27 mouse cellular contexts compared by ENCODE assay signal in the genomic region with DNA sequence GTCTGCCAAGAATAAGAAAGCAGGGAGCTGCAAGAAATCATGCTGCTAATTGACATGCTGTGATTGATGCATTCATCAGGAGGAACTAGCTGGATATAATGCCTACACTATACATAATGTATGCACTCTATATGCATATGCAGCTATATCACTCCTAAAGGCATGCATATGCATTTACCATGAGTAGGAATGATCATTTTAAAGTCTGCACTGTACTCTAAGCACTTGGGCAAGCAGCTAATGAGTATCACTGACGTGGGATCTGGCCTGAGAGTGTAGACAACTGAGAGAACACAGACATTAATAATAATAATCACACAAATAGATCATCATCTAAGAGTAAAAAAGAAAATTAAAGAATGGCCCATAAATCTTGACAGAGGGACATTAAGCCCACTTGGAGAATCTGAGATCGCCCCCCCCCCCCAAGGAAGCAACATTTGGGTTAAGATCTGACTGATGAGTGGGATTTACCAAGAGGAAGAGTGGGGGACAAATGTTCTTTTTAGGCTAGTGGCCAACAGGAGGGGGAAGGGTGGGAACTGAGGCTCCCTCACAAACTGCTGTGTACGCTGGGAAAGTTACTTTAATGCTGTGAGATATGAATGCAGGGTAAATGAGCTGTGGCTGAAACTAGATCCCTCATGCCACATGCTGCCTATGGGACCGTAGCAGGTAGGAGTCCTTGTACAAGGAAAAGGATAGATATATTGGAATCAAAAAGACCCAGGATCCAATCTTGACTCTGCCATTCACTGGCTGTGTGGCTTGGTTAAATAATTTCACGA.
A peak's percentile ranks its signal among the peaks of the same experiment; 100 is the strongest.
DNase-seq lines count a peak whose midpoint lies in the region; ATAC-seq and TF ChIP-seq lines count a peak whose summit lies in the region.
"Had no signal": no experiment of that assay in that cellular context is flagged by ENCODE, and none has a peak within 500 bp of the region (broad histone marks: within the 10 kb centered on the region; RNA-seq: fewer than 3 reads in every experiment).

No protein-coding gene starts in this region.

- no peaks in the 10 kb centered on the region for H3K27me3 ChIP-seq in forebrain, embryonic 14.5 days (replicated peaks; ENCODE audit: control insufficient read depth, insufficient read depth, low read length)
- no peaks in the 10 kb centered on the region for H3K27me3 ChIP-seq in forebrain, embryonic 12.5 days
- no peaks in the 10 kb centered on the region for H3K27me3 ChIP-seq in kidney, embryonic 14.5 days (ENCODE audit: control insufficient read depth, insufficient read depth, low read length)
- H3K27me3 ChIP-seq in kidney, adult 2 months (replicated peaks; ENCODE audit: control insufficient read depth, insufficient read depth, low read length), result no peaks in the 10 kb centered on the region
- no peaks in the 10 kb centered on the region for H3K27me3 ChIP-seq in stomach, embryonic 14.5 days (ENCODE audit: control insufficient read depth, insufficient read depth, low read length)
- H3K27me3 ChIP-seq in stomach, postnatal 0 days (ENCODE audit: control insufficient read depth, insufficient read depth, low read length), result no peaks in the 10 kb centered on the region
- H3K27me3 ChIP-seq: embryonic facial prominence, embryonic 15.5 days; heart, embryonic 13.5 days; hindbrain, embryonic 13.5 days; limb, embryonic 12.5 days; megakaryocyte, embryonic 14.5 days; Patski had no signal

- peak; percentile 29 for DNase-seq in forebrain, embryonic 14.5 days (ENCODE audit: low spot score)
- no peak for DNase-seq in kidney, adult 2 months
- DNase-seq in stomach, postnatal 0 days (ENCODE audit: low spot score), result no peak
- DNase-seq in adrenal gland, postnatal 36 days, result no peak
- DNase-seq: adrenal gland, adult 2 months; cerebellum, adult 18-20 months; cerebellum, postnatal 14 days; embryo, embryonic 11 days; gastrocnemius, postnatal 14 days; heart, adult 2 months; heart, postnatal 14 days; kidney, postnatal 25 days; liver, postnatal 0 days; lung, postnatal 36 days had no signal

- H3K4me1 ChIP-seq in forebrain, embryonic 14.5 days (ENCODE audit: control insufficient read depth, insufficient read depth, low read length), result peaks cover 7% of the 10 kb centered on the region; the same call in 1 of the 2 replicates
- H3K4me1 ChIP-seq in forebrain, embryonic 12.5 days, result peaks cover 16% of the 10 kb centered on the region
- H3K4me1 ChIP-seq in kidney, embryonic 14.5 days (ENCODE audit: control insufficient read depth, insufficient read depth, low read length), result no peaks in the 10 kb centered on the region
- H3K4me1 ChIP-seq in kidney, adult 2 months (ENCODE audit: control insufficient read depth, insufficient read depth, low read length), result no peaks in the 10 kb centered on the region
- 0 out of 2 replicates have a peak, but pooled peaks cover under 1% of the 10 kb centered on the region for H3K4me1 ChIP-seq in stomach, embryonic 14.5 days (ENCODE audit: control insufficient read depth, insufficient read depth, low read length)
- H3K4me1 ChIP-seq in stomach, postnatal 0 days (replicated peaks; ENCODE audit: control insufficient read depth, insufficient read depth), result no peaks in the 10 kb centered on the region
- H3K4me1 ChIP-seq: embryonic facial prominence, embryonic 15.5 days; heart, embryonic 13.5 days; limb, embryonic 12.5 days had no signal

- TF ChIP-seq CTCF in kidney, adult 2 months (conservative IDR thresholded peaks at IDR 0.05; ENCODE audit: insufficient read depth, insufficient read length, low read depth, low read length), result no peak
- no peak for TF ChIP-seq CTCF in stomach, postnatal 0 days (IDR thresholded peaks at IDR 0.05; ENCODE audit: low read depth)

- no peaks in the 10 kb centered on the region for H3K9me3 ChIP-seq in forebrain, embryonic 14.5 days (replicated peaks; ENCODE audit: control insufficient read depth, low read length)
- H3K9me3 ChIP-seq in forebrain, embryonic 12.5 days, result no peaks in the 10 kb centered on the region
- no peaks in the 10 kb centered on the region for H3K9me3 ChIP-seq in kidney, embryonic 14.5 days (ENCODE audit: control insufficient read depth, low read length)
- no peaks in the 10 kb centered on the region for H3K9me3 ChIP-seq in stomach, embryonic 14.5 days (ENCODE audit: control insufficient read depth, low read depth, low read length)
- H3K9me3 ChIP-seq in stomach, postnatal 0 days (ENCODE audit: control insufficient read depth, low read length), result no peaks in the 10 kb centered on the region
- H3K9me3 ChIP-seq: embryonic facial prominence, embryonic 15.5 days; G1E; heart, embryonic 13.5 days; hindbrain, embryonic 13.5 days; limb, embryonic 12.5 days; midbrain, embryonic 13.5 days had no signal

- H3K27ac ChIP-seq in forebrain, embryonic 14.5 days (ENCODE audit: low read depth, low read length), result no peak overlapping the region
- no peak overlapping the region for H3K27ac ChIP-seq in forebrain, embryonic 12.5 days
- H3K27ac ChIP-seq in kidney, embryonic 14.5 days (ENCODE audit: low read depth, low read length), result no peak overlapping the region
- no peak overlapping the region for H3K27ac ChIP-seq in kidney, adult 2 months (ENCODE audit: insufficient read depth, low read depth, low read length)
- H3K27ac ChIP-seq in stomach, embryonic 14.5 days (ENCODE audit: low read length), result no peak overlapping the region
- no peak overlapping the region for H3K27ac ChIP-seq in stomach, postnatal 0 days (replicated peaks)
- H3K27ac ChIP-seq: embryonic facial prominence, embryonic 15.5 days; heart, adult 2 months; heart, embryonic 13.5 days; hindbrain, embryonic 13.5 days; limb, embryonic 12.5 days; midbrain, embryonic 13.5 days had no signal

- TF ChIP-seq EP300 in stomach, postnatal 0 days (optimal IDR thresholded peaks at IDR 0.05), result no peak

- TF ChIP-seq POLR2A in kidney, adult 2 months (IDR thresholded peaks at IDR 0.05; ENCODE audit: low read depth, low read length), result no peak

- WGBS in forebrain, embryonic 14.5 days, result 50% methylated on average over 5 of the region's 5 CpGs
- WGBS in forebrain, embryonic 12.5 days, result 61% methylated on average over 5 of the region's 5 CpGs
- 51% methylated on average over 5 of the region's 5 CpGs for WGBS in kidney, embryonic 14.5 days
- WGBS in kidney, adult 2 months, result 54% methylated on average over 5 of the region's 5 CpGs
- 51% methylated on average over 5 of the region's 5 CpGs for WGBS in stomach, embryonic 14.5 days
- WGBS in stomach, postnatal 0 days, result 67% methylated on average over 5 of the region's 5 CpGs

- H3K4me2 ChIP-seq in forebrain, embryonic 14.5 days (ENCODE audit: low read length), result no peak overlapping the region
- H3K4me2 ChIP-seq in forebrain, embryonic 12.5 days, result no peak overlapping the region
- H3K4me2 ChIP-seq in kidney, embryonic 14.5 days (replicated peaks; ENCODE audit: low read depth, low read length), result no peak overlapping the region
- no peak overlapping the region for H3K4me2 ChIP-seq in stomach, embryonic 14.5 days (replicated peaks; ENCODE audit: low read depth, low read length)
- H3K4me2 ChIP-seq in stomach, postnatal 0 days (replicated peaks; ENCODE audit: low read depth), result no peak overlapping the region
- H3K4me2 ChIP-seq: embryonic facial prominence, embryonic 15.5 days; heart, embryonic 13.5 days; hindbrain, embryonic 13.5 days; limb, embryonic 12.5 days; liver, embryonic 11.5 days; midbrain, embryonic 13.5 days had no signal

- no peaks in the 10 kb centered on the region for H3K36me3 ChIP-seq in forebrain, embryonic 14.5 days (ENCODE audit: control insufficient read depth, insufficient read depth, low read length)
- no peaks in the 10 kb centered on the region for H3K36me3 ChIP-seq in forebrain, embryonic 12.5 days (replicated peaks)
- H3K36me3 ChIP-seq in kidney, embryonic 14.5 days (ENCODE audit: control insufficient read depth, insufficient read depth, low read length), result no peaks in the 10 kb centered on the region
- H3K36me3 ChIP-seq in kidney, adult 2 months (ENCODE audit: control insufficient read depth, insufficient read depth, low read length), result no peaks in the 10 kb centered on the region
- no peaks in the 10 kb centered on the region for H3K36me3 ChIP-seq in stomach, embryonic 14.5 days (ENCODE audit: control insufficient read depth, insufficient read depth, low read length)
- no peaks in the 10 kb centered on the region for H3K36me3 ChIP-seq in stomach, postnatal 0 days (ENCODE audit: control insufficient read depth, insufficient read depth, low read length)
- H3K36me3 ChIP-seq: embryonic facial prominence, embryonic 15.5 days; G1E; heart, embryonic 13.5 days; hindbrain, embryonic 13.5 days; limb, embryonic 12.5 days; midbrain, embryonic 13.5 days had no signal

- no peak overlapping the region for H3K4me3 ChIP-seq in forebrain, embryonic 14.5 days (ENCODE audit: low read depth, low read length)
- H3K4me3 ChIP-seq in forebrain, embryonic 12.5 days (replicated peaks), result no peak overlapping the region
- H3K4me3 ChIP-seq in kidney, embryonic 14.5 days (ENCODE audit: low read length), result no peak overlapping the region
- no peak overlapping the region for H3K4me3 ChIP-seq in kidney, adult 2 months (ENCODE audit: insufficient read depth, low read depth, low read length)
- H3K4me3 ChIP-seq in stomach, embryonic 14.5 days (ENCODE audit: low read depth, low read length), result no peak overlapping the region
- H3K4me3 ChIP-seq in stomach, postnatal 0 days (ENCODE audit: low read depth, low read length), result no peak overlapping the region
- H3K4me3 ChIP-seq: embryonic facial prominence, embryonic 15.5 days; heart, adult 2 months; heart, embryonic 13.5 days; hindbrain, embryonic 13.5 days; limb, embryonic 12.5 days; megakaryocyte, embryonic 14.5 days; midbrain, embryonic 13.5 days had no signal

- no peak for ATAC-seq in forebrain, embryonic 14.5 days
- no peak for ATAC-seq in forebrain, embryonic 12.5 days (ENCODE audit: low FRiP score)
- ATAC-seq in kidney, embryonic 14.5 days (ENCODE audit: low FRiP score, low TSS enrichment), result peak; percentile 24; the same call in 1 of the 2 replicates
- ATAC-seq in stomach, embryonic 14.5 days (ENCODE audit: insufficient number of reproducible peaks, insufficient read depth, low FRiP score, low read depth), result peak; percentile 42; the same call in 1 of the 2 replicates
- no peak for ATAC-seq in stomach, postnatal 0 days (ENCODE audit: low FRiP score, low TSS enrichment)
- ATAC-seq: inflammation-experienced regulatory T-cells, adult 6 months; liver, postnatal 0 days; midbrain, embryonic 13.5 days; Patski had no signal

- H3K9ac ChIP-seq in forebrain, embryonic 14.5 days (ENCODE audit: low read length), result no peak overlapping the region
- no peak overlapping the region for H3K9ac ChIP-seq in forebrain, embryonic 12.5 days
- no peak overlapping the region for H3K9ac ChIP-seq in kidney, embryonic 14.5 days (ENCODE audit: low read depth, low read length)
- no peak overlapping the region for H3K9ac ChIP-seq in stomach, embryonic 14.5 days (replicated peaks; ENCODE audit: low read depth, low read length)
- no peak overlapping the region for H3K9ac ChIP-seq in stomach, postnatal 0 days (ENCODE audit: low read length)
- H3K9ac ChIP-seq: embryonic facial prominence, embryonic 15.5 days; heart, embryonic 13.5 days; hindbrain, embryonic 13.5 days; limb, embryonic 12.5 days; liver, postnatal 0 days; midbrain, embryonic 13.5 days had no signal

Comparison
In these comparisons a context has a peak if more than half of its experiments do, and no peak if none do; other contexts are left out.
1. ATAC-seq: peak in kidney, embryonic 14.5 days (single experiment) and stomach, embryonic 14.5 days (single experiment); none in forebrain, embryonic 14.5 days (single experiment), forebrain, embryonic 12.5 days (single experiment) and stomach, postnatal 0 days (single experiment).